Mouse (Mus musculus) liver, adult 2 months (tissue): ENCODE data around the gene Gramd1b.

Experiments
- CTCF ChIP-seq: fragments of 200-500 bp; IDR thresholded peaks from 2 replicates; pipeline ENCODE4 v1.5.1; 2011; ENCODE audit warnings: low read depth, low read length, control low read depth
- POLR2A ChIP-seq: fragments of 200-500 bp; IDR thresholded peaks from 2 replicates; pipeline ENCODE4 v1.6.1; 2011; ENCODE audit warnings: low read length, control low read depth; ENCODE audit not compliant: insufficient read depth; ENCODE audit errors: extremely low read depth

- TF ChIP-seq CTCF (no peak), POLR2A (no peak)
These were observed 19.2 kb downstream of the Gramd1b start for GRCm38 (mm10) chr9:40511970-40512369.
